Mouse (Mus musculus): ENCODE measurements around the gene Pde9a. TPM values are rescaled to one million over a fixed set of nuclear protein-coding genes. Genes with fewer than 3 reads are reported as not detected.

The Pde9a gene
- polyA plus RNA-seq, 1 experiment, result 0.15 TPM

DNA sequence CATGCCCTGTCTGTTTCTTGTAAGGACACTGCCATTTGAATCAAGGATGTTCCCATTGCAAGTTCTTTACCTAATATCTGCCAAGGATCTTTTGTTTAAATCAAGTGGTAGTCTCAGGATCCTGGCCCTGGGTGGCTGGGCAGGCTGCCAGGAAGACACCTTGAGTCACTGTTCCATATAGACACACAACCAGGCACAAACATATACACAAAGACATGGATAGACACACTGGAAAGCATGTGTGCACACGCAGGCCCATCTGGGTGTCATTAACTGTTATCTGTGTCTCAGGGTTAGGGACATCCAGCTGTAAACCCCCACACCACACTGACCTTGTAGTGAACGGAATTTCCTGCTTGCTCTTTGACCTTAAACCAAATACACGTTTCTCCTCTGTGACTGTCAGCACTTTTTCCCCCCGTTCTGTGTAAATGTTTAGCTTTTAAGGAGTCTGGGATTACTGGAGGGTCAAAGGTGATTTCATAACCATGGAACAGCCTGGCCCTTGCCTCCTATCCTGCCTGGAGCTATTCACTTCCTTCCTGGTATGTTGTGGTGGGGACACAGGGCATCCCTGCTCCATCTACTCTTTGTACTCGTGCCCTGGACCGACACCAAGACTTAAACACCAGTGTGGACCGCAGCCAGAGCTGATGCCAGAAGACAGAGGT lies 59.2 kb downstream of the Pde9a start:
- Histone ChIP-seq H3K27me3 (ENCODE audit: control insufficient read depth, insufficient read depth, insufficient read length) (peaks cover 33% of the 10 kb centered on the region), H3K4me3 (ENCODE audit: insufficient read depth, poor library complexity, severe bottlenecking) (no peak overlapping the region), H3K79me3 (ENCODE audit: low read depth) (no peaks in the 10 kb centered on the region), H3K36me3 (ENCODE audit: control insufficient read depth, insufficient read depth) (no peaks in the 10 kb centered on the region), H3K79me2 (ENCODE audit: control insufficient read depth, insufficient read depth) (no peaks in the 10 kb centered on the region), H3ac (ENCODE audit: control insufficient read depth, insufficient read length, low read depth) (no peak overlapping the region)
- TF ChIP-seq MAX (IDR thresholded peaks at IDR 0.05), result no peak
- TF ChIP-seq USF1 (IDR thresholded peaks at IDR 0.05; ENCODE audit: low read depth), result no peak
- no peak for TF ChIP-seq MYOG (IDR thresholded peaks at IDR 0.05; ENCODE audit: control insufficient read depth, extremely low read depth, insufficient read length)

DNA sequence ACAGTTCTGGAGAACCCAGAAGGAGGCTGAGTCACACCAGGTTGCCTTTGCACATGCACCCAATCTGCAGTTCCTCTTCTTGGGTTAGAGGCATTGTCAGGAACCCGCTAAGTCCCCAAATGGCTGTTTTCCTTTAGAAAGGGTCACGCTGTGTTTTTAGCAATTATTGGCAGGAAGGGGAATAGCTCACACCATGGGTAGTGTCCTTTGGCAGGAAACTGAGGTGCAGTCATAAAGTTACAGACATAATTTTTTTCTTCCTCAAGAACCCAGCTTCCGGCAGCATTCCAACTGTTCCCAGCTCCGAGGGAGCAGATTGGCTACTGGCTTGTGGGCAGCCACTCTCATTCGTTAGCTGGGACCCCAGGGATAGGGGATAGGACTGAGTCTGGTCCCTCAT lies 61.8 kb downstream of the Pde9a start:
- Histone ChIP-seq H3K36me3 (ENCODE audit: control insufficient read depth, insufficient read depth) (no peaks in the 10 kb centered on the region), H3K4me3 (ENCODE audit: insufficient read depth, poor library complexity, severe bottlenecking) (no peak overlapping the region), H3K27me3 (ENCODE audit: control insufficient read depth, insufficient read depth, insufficient read length) (peaks cover 32% of the 10 kb centered on the region), H3ac (ENCODE audit: control insufficient read depth, insufficient read length, low read depth) (no peak overlapping the region), H3K79me3 (ENCODE audit: low read depth) (no peaks in the 10 kb centered on the region), H3K79me2 (ENCODE audit: control insufficient read depth, insufficient read depth) (no peaks in the 10 kb centered on the region)
- no peak for TF ChIP-seq USF1 (IDR thresholded peaks at IDR 0.05; ENCODE audit: low read depth)
- no peak for TF ChIP-seq FOSL1 (IDR thresholded peaks at IDR 0.05; ENCODE audit: insufficient read depth, low read length, poor library complexity, severe bottlenecking)
- no peak for TF ChIP-seq MAX (IDR thresholded peaks at IDR 0.05)
- TF ChIP-seq MYOD1 (IDR thresholded peaks at IDR 0.05; ENCODE audit: control insufficient read depth, insufficient read length, low read depth), result no peak
- no peak for TF ChIP-seq CEBPB (IDR thresholded peaks at IDR 0.05; ENCODE audit: low read depth)
- no peak for TF ChIP-seq MYOG (IDR thresholded peaks at IDR 0.05; ENCODE audit: control insufficient read depth, extremely low read depth, insufficient read length)
- no peak for TF ChIP-seq CTCF (IDR thresholded peaks at IDR 0.05; ENCODE audit: control insufficient read depth, insufficient read depth, insufficient read length)

DNA sequence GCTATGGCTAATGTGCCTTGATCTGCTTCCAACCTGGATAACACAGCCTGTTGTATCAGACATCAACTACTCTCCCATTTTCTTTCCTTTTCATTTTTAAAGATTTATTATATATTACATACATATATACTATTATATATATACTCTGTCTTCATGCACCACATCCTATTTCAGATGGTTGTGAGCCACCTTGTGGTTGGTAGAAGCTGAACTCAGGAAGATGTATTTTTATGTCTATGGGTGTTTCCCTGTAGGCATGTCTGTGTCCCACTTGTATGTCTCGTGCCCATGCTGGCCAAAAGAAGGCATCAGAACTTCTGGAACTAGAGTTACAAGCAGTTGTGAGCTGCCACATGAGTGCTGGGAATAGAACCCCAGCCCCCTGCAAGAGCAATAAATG lies 62.5 kb downstream of the Pde9a start:
- Histone ChIP-seq H3K79me2 (ENCODE audit: control insufficient read depth, insufficient read depth) (no peaks in the 10 kb centered on the region), H3K36me3 (ENCODE audit: control insufficient read depth, insufficient read depth) (no peaks in the 10 kb centered on the region), H3K27me3 (ENCODE audit: control insufficient read depth, insufficient read depth, insufficient read length) (peaks cover 29% of the 10 kb centered on the region), H3K79me3 (ENCODE audit: low read depth) (no peaks in the 10 kb centered on the region), H3ac (ENCODE audit: control insufficient read depth, insufficient read length, low read depth) (no peak overlapping the region), H3K4me3 (ENCODE audit: insufficient read depth, poor library complexity, severe bottlenecking) (no peak overlapping the region)
- TF ChIP-seq USF1 (IDR thresholded peaks at IDR 0.05; ENCODE audit: low read depth) (no peak), FOSL1 (IDR thresholded peaks at IDR 0.05; ENCODE audit: insufficient read depth, low read length, poor library complexity, severe bottlenecking) (no peak), CTCF (IDR thresholded peaks at IDR 0.05; ENCODE audit: control insufficient read depth, insufficient read depth, insufficient read length) (no peak), MYOD1 (IDR thresholded peaks at IDR 0.05; ENCODE audit: control insufficient read depth, insufficient read length, low read depth) (no peak), MAX (IDR thresholded peaks at IDR 0.05) (no peak), CEBPB (IDR thresholded peaks at IDR 0.05; ENCODE audit: low read depth) (no peak), MYOG (IDR thresholded peaks at IDR 0.05; ENCODE audit: control insufficient read depth, extremely low read depth, insufficient read length) (no peak)

DNA sequence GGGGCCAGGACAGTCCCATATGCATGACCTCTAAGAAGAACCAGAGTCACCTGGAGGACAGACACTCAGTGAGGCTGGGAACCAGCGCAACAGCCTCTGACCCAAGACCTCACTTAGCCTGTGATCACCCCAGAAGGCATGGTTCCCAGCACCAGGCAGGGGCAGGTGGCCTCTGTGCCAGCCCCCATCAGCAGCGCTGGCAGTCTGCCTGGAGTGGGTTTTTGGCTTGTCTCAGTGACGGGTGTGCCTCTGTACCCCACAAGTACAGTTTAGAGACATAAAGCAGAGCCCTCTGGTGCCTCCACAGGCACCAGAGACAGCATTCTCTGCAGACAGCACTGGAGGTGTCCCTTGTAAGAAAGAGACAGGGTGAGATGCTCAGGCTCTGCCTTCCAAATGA lies 64.2 kb downstream of the Pde9a start:
- H3ac ChIP-seq (ENCODE audit: control insufficient read depth, insufficient read length, low read depth), result no peak overlapping the region
- no peaks in the 10 kb centered on the region for H3K36me3 ChIP-seq (ENCODE audit: control insufficient read depth, insufficient read depth)
- H3K79me3 ChIP-seq (ENCODE audit: low read depth), result no peaks in the 10 kb centered on the region
- no peak overlapping the region for H3K4me3 ChIP-seq (ENCODE audit: insufficient read depth, poor library complexity, severe bottlenecking)
- TF ChIP-seq MYOG (IDR thresholded peaks at IDR 0.05; ENCODE audit: control insufficient read depth, extremely low read depth, insufficient read length), result no peak
- no peak for TF ChIP-seq CTCF (IDR thresholded peaks at IDR 0.05; ENCODE audit: control insufficient read depth, insufficient read depth, insufficient read length)
- no peak for TF ChIP-seq FOSL1 (IDR thresholded peaks at IDR 0.05; ENCODE audit: insufficient read depth, low read length, poor library complexity, severe bottlenecking)
- TF ChIP-seq MYOD1 (IDR thresholded peaks at IDR 0.05; ENCODE audit: control insufficient read depth, insufficient read length, low read depth), result no peak
- TF ChIP-seq USF1 (IDR thresholded peaks at IDR 0.05; ENCODE audit: low read depth), result no peak
- TF ChIP-seq CEBPB (IDR thresholded peaks at IDR 0.05; ENCODE audit: low read depth), result no peak
- TF ChIP-seq MAX (IDR thresholded peaks at IDR 0.05), result no peak
- no peaks in the 10 kb centered on the region for H3K79me2 ChIP-seq (ENCODE audit: control insufficient read depth, insufficient read depth)
- peaks cover 23% of the 10 kb centered on the region for H3K27me3 ChIP-seq (ENCODE audit: control insufficient read depth, insufficient read depth, insufficient read length)

DNA sequence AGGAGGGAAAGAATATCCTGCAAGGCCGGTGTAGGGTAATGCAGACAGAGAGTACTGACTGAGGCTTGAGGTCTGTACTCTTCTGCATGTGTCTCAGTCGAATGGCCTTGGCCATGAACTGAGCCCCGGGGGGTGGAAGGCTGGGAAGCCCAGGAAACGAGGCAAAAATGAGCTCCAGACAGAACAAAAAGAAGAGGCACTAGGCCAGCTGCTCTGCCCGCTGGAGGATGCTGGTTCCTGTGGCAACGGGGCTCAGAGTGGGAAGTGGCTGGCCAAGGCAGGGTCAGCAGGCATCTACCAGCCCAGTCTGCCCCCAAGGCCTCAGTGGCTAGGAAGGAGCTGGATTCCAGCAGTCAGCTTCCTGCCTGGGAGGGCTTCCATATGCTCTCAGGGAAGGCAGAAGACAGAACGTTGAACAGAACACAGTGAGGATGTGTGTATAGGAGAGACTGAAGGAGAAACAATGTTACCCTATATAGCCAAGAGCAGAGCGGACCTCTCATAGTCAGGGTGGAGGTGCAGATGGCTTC lies 65.2 kb downstream of the Pde9a start:
- H3ac ChIP-seq (ENCODE audit: control insufficient read depth, insufficient read length, low read depth), result no peak overlapping the region
- peaks cover 19% of the 10 kb centered on the region for H3K27me3 ChIP-seq (ENCODE audit: control insufficient read depth, insufficient read depth, insufficient read length)
- H3K4me3 ChIP-seq (ENCODE audit: insufficient read depth, poor library complexity, severe bottlenecking), result no peak overlapping the region
- TF ChIP-seq CEBPB (IDR thresholded peaks at IDR 0.05; ENCODE audit: low read depth) (no peak), MYOG (IDR thresholded peaks at IDR 0.05; ENCODE audit: control insufficient read depth, extremely low read depth, insufficient read length) (no peak), CTCF (IDR thresholded peaks at IDR 0.05; ENCODE audit: control insufficient read depth, insufficient read depth, insufficient read length) (no peak)
- H3K36me3 ChIP-seq (ENCODE audit: control insufficient read depth, insufficient read depth), result no peaks in the 10 kb centered on the region
- no peaks in the 10 kb centered on the region for H3K79me2 ChIP-seq (ENCODE audit: control insufficient read depth, insufficient read depth)
- H3K79me3 ChIP-seq (ENCODE audit: low read depth), result no peaks in the 10 kb centered on the region

DNA sequence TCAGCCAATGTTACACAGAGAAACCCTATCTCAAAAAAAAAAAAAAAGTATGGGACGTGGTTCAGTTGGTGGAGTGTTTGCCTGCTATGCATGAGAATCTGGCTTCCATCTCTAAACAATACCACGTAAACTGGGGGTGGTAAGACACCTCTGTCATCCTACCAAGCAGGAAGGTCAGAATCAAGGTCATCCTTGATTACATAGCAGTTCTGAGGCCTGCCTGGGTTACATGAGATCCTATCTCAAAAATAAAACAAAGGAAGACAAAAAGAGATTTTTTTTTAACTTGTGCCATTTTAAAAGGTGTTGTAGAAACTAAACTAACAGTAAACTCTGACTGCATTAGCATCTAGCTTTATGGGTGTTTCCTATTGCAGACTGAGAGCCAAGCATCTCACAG lies 66.8 kb downstream of the Pde9a start:
- Histone ChIP-seq H3K79me3 (ENCODE audit: low read depth) (no peaks in the 10 kb centered on the region), H3K36me3 (ENCODE audit: control insufficient read depth, insufficient read depth) (no peaks in the 10 kb centered on the region), H3K4me3 (ENCODE audit: insufficient read depth, poor library complexity, severe bottlenecking) (no peak overlapping the region), H3K27me3 (ENCODE audit: control insufficient read depth, insufficient read depth, insufficient read length) (peaks cover 13% of the 10 kb centered on the region), H3K79me2 (ENCODE audit: control insufficient read depth, insufficient read depth) (no peaks in the 10 kb centered on the region), H3ac (ENCODE audit: control insufficient read depth, insufficient read length, low read depth) (no peak overlapping the region)
- TF ChIP-seq FOSL1 (IDR thresholded peaks at IDR 0.05; ENCODE audit: insufficient read depth, low read length, poor library complexity, severe bottlenecking) (no peak), MYOG (IDR thresholded peaks at IDR 0.05; ENCODE audit: control insufficient read depth, extremely low read depth, insufficient read length) (no peak), CEBPB (IDR thresholded peaks at IDR 0.05; ENCODE audit: low read depth) (no peak), MYOD1 (IDR thresholded peaks at IDR 0.05; ENCODE audit: control insufficient read depth, insufficient read length, low read depth) (no peak)
